Mouse (Mus musculus) lung, postnatal 25 days (tissue): ENCODE results near the gene Elmod1.

Source experiments
- DNase-seq: peaks from one replicate; pipeline ENCODE4 v3.0.0; 2022; ENCODE audit warnings: low spot score

The Elmod1 gene

DNA sequence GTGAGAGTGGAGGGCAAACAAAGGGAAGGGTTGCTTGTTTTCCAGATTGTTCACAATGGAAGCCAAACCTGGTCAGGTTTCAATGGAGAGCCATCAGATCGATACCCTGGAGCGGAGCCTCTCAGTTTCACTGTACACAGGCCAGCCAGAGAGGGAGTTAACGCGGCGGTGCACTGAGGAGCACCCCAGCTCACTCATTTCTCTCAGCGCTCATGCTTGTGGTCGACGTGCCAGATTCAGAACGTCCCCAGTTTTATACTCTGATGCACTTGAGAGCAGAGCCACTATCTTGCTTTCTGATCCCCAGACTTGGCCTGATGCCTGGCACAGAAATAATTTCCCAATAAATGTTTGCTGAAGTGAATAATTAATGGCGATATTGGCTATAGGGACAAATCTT lies 68.3 kb downstream of the Elmod1 start:
- DNase-seq = no peak

DNA sequence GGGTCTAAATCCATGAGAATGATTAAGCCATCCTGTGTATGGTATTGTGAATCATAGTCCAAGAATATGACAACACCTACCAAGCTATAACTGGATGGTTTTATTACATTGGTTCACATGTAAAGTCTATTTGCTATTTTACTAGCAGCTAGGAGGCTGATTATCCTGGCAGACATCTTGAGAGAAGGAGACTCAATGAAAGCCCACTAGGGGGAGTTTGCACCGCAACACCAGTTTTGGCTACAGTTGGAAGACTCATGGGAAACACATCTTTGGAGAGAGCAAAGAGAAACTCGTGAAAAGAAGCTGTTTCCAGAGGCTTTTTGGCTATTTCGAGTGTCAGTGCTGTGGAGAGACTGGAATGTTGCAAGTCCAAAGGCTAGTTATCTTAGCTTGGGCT lies 69.7 kb downstream of the Elmod1 start:
- no peak for DNase-seq

DNA sequence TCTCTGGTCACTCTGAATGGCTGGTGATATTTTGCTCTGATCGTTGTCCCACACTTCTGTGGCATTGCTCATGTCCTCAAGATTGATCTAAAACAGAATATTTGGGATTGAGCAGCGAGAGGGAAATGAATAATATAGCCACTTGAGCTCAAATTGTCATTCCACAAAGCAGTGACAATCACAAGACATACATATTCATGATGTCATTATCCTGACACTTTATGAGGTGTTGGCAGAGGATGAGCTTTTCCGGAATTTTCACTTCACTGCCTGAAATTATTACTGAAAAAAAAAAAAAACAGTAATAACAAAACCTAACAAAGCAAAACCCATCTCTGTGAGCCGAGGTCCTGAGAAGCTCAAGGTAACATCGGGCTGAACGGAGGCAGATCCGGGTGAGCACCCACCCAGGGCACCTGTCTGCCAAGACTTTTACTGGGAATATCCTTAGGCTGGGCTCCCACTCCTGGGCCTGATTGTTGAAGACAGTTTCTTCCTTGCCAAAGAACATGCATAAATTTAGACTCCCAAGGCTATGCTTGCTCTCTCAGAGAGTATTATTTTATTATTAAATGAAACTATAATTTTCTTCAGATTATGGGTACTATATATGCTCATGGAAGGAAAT lies 71.8 kb downstream of the Elmod1 start:
- no peak for DNase-seq

DNA sequence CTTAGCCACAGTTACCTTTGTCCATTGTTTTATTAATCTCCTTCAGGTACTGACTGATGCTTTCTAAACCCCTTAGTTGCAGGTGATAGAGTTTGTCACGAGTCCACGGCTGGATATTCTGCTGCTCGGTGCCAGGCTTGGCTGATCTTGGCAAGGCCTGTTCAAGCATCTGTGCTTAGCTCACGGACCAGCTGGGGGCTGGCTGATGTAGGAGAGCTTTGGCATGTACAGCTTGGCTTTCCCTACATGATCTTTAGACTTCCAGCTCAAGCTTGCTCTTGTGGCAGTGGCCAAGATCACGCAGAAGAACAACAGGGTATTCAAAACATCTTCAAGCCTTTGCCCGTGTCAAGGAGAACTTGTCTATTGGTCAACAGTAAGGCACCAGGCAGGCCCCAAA lies 75.3 kb downstream of the Elmod1 start:
- DNase-seq = no peak

DNA sequence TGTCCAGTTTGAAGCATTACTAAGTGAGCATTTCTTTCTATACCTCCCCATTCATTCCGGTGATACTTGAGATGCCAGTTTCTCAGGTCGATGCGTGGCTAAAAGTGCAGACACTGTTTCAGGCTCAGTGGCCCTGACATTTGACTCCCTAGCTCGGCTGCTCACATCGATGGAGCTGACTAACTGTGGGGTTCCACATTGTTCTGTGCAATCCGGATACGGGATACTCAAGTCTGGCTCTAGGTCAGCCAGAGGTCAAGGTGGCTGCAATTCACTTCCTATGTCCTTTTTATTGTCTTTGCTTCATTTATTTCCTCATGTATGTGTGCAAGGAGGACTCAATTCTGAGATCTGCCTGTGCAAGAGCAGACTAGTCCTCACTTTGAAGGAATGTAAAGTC lies 79.3 kb downstream of the Elmod1 start:
- no peak for DNase-seq

DNA sequence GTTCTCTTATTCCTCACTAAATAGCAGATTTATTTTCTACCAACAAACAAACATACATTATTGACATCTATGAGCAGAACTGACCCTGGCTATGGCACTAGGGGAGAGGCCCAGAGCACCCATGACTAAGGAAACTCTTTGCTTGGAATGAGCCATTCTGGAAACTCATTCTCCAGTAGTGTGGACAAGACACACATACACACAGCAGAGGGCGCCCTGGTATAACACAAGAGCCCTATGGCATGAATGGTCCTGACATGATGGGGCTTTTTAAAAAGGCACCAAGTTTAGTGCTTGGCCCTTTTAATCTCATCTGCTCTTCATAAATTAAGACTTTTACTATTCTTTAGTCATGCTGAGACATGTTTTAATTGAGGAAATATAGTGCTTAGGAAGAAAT lies 85.0 kb downstream of the Elmod1 start:
- no peak for DNase-seq

DNA sequence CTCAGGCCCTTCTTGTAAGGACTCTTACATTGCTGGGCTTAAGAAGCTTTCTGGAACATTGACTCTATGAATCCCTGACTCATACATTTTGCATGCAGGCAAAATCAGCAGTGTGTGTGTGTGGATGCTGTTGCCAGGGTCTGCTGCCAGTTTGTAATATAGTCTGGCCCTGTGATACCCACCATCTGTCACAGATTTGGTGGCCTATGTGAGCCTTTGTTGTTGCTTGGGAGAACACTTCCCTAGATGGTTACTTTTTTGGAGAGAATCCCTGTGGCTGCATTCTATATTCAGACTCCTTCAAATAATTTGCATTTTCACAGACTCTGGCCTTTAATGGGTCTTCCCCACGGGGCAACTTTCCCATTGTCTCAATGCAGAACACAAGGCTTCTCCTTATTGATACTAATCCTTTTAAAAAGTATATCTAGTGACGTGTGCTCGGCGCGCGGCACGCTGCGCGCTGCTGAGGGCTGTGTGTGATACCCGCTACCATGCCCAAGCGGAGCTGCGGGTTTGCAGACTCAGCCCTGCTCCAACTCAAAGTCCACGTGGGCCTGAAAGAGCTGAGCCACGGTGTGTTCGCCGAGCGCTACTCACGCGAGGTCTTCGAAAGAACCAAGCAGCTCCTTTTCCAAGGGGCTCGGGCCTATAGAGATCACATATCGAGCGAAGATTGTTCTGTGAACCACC lies 91.4 kb downstream of the Elmod1 start:
- DNase-seq = no peak

DNA sequence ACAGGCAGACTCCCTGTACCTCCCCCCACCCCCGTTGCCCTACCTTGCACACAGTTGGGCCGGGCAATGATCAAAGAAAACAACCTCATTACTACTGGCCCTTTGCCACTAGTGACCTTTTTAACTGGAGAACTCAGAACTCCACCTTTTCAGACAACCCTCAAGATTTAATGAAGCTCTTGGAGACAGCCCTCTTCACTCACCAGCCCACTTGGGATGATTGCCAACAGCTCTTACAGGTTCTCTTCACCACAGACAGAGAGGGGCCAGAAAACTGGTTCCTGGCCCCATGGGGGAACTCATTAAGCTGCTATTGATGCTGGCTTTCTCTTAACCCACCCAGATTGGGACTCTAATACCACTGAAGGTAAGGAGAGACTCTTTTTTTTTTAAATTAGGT lies 97.7 kb downstream of the Elmod1 start:
- no peak for DNase-seq

DNA sequence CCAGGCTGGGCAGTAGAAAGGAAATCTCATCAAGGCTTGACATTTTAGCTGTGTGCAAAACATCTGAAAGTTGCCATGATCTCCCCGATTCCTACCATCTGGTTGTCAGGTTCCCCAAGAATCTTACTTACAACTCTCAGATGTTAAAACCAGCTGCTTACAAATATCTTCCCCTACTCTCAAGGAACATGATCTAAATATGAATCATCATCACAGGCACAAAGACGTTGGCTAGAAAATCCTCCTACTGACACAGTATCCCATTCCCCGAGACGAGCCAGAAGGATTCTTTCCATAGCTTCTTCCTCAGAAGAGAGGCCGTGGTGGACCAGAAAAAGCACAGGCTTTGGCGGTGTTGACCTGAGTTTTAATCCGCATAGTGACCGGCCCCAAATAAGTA lies 101.9 kb downstream of the Elmod1 start:
- DNase-seq = no peak
